Mouse (Mus musculus) megakaryocyte, embryonic 14.5 days (primary cell): ENCODE data around the gene Plod2.

Source experiments
- FLI1 ChIP-seq: IDR thresholded peaks from 2 replicates; pipeline ENCODE4 v1.6.1; 2012; ENCODE audit warnings: low read length, inconsistent platforms, mixed read lengths
- GATA1 ChIP-seq: IDR thresholded peaks from 3 replicates; pipeline ENCODE4 v1.6.1; 2012; ENCODE audit warnings: mixed read lengths, low read length, inconsistent platforms, borderline replicate concordance

- no peak for TF ChIP-seq FLI1
- TF ChIP-seq GATA1, result no peak
These were observed 70.6 kb downstream of the Plod2 start for GRCm38 (mm10) chr9:92612641-92613040.
